Mouse (Mus musculus): ENCODE measurements around the gene Sh3bgrl3. TPM values are rescaled to one million over a fixed set of nuclear protein-coding genes. Genes with fewer than 3 reads are reported as not detected.

Gene Sh3bgrl3
- total and polyA plus RNA-seq, 2 experiments: 6.0 to 45.0 TPM

DNA sequence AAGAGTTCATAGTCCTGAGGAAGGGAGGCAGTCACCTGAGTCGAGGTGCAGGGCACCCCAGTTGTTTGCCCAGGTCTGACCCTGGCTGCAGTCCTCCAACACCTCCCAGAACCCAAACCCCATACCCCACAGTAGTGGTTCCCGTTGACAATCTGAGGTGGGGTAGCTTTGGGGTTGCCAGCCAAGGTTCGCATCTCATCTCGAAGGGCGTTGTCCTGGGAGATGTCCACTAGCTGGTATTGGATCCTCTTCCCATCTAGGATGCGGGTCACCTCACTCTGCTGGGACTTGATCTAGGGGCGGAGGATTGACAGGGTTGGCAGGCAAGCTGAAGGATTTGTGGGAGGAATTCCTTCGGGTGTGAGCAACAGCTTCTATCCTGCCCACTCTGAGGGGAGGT lies 796 bp downstream of the Sh3bgrl3 start:
- H3K9ac ChIP-seq (ENCODE audit: low read depth, low read length): peak overlapping the region; percentile 81
- H3K27me3 ChIP-seq (ENCODE audit: control insufficient read depth, insufficient read depth, low read length): no peaks in the 10 kb centered on the region
- H3K36me3 ChIP-seq (ENCODE audit: control insufficient read depth, insufficient read depth, low read length): peaks cover 14% of the 10 kb centered on the region
- H3K4me1 ChIP-seq (ENCODE audit: control insufficient read depth, insufficient read depth, low read length): peaks cover 3% of the 10 kb centered on the region; the same call in 1 of the 2 replicates
- no peaks in the 10 kb centered on the region for H3K79me2 ChIP-seq (ENCODE audit: control insufficient read depth, insufficient read depth, low read length)
- H3K27ac ChIP-seq (replicated peaks; ENCODE audit: insufficient read depth, low read depth, low read length): no peak overlapping the region
- WGBS: 68% methylated on average over 8 of the region's 8 CpGs
- DNase-seq (ENCODE audit: extremely low read depth, low read depth, low spot score): no peak
- TF ChIP-seq POLR2A (IDR thresholded peaks at IDR 0.05; ENCODE audit: extremely low read depth, insufficient read depth, low read length) (no peak), CTCF (IDR thresholded peaks at IDR 0.05; ENCODE audit: low read depth, low read length) (no peak)
- peak overlapping the region; percentile 79; the same call in 1 of the 2 replicates for H3K4me3 ChIP-seq (ENCODE audit: insufficient read depth, low read depth, low read length)

DNA sequence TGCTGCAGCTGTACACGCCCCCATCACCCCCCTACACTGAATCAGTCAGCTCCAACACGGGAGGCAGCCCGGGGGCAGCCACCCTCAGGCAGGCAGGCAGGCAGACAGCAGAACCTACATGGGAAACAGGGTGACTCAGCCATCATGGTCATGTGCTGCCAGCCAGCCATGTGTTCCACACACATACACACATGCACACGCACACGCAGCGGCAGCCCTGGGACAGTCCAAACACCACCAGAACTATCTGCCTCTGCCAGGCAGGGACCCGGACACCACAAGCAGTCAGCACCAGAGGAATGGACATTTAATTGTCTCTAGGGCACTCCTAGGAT lies 1.5 kb downstream of the Sh3bgrl3 start:
- no peak overlapping the region for H3K4me3 ChIP-seq (ENCODE audit: insufficient read depth, low read depth, low read length)
- 94% methylated on average over 7 of the region's 7 CpGs for WGBS
- peaks cover 3% of the 10 kb centered on the region; the same call in 1 of the 2 replicates for H3K4me1 ChIP-seq (ENCODE audit: control insufficient read depth, insufficient read depth, low read length)
- DNase-seq (ENCODE audit: extremely low read depth, low read depth, low spot score): no peak
- H3K9ac ChIP-seq (ENCODE audit: low read depth, low read length): no peak overlapping the region
- no peak for TF ChIP-seq CTCF (IDR thresholded peaks at IDR 0.05; ENCODE audit: low read depth, low read length)
- no peak for TF ChIP-seq POLR2A (IDR thresholded peaks at IDR 0.05; ENCODE audit: extremely low read depth, insufficient read depth, low read length)
- no peaks in the 10 kb centered on the region for H3K79me2 ChIP-seq (ENCODE audit: control insufficient read depth, insufficient read depth, low read length)
- H3K36me3 ChIP-seq (ENCODE audit: control insufficient read depth, insufficient read depth, low read length): peaks cover 12% of the 10 kb centered on the region
- no peaks in the 10 kb centered on the region for H3K27me3 ChIP-seq (ENCODE audit: control insufficient read depth, insufficient read depth, low read length)
- no peak overlapping the region for H3K27ac ChIP-seq (replicated peaks; ENCODE audit: insufficient read depth, low read depth, low read length)

DNA sequence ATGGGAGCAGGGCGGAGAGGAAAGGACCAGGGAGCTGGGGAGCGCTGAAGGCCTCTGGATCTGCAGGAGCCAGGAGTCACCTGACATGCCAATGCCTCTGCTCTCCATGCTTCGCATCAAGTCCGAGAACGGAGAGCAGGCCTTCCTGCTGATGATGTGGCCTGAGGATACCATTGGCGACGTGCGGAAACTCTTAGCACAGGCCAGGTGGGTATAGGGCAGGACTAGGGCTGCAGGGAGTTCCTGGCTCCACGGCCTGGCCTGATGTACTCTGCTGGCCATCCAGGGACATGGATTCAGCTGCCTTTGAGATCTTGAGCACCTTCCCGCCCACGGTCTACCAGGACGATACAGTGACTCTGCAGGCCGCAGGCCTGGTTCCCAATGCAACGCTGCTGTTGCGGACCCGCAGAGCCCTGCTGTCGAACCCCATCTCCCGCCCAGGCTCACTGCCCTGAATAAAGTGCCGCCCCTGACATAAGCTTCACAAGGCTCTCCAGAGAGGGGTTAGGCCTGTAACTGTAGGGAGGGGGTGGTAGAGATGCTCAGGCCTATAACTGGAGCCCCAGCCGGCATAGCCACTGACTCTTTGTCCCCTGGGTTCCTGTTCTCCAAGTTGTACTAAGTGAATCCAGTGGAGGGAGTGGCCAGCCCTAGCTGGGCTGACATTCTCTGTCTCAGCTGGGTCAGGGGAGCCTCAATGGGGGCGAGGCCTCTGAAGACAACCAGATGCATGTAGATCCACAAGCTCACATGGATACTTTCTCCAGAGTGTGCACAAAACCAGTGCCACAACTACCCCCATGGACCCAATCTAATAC lies 2.1 kb downstream of the Sh3bgrl3 start:
- H3K27me3 ChIP-seq (ENCODE audit: control insufficient read depth, insufficient read depth, low read length): no peaks in the 10 kb centered on the region
- no peak for DNase-seq (ENCODE audit: extremely low read depth, low read depth, low spot score)
- H3K9ac ChIP-seq (ENCODE audit: low read depth, low read length): no peak overlapping the region
- TF ChIP-seq POLR2A (IDR thresholded peaks at IDR 0.05; ENCODE audit: extremely low read depth, insufficient read depth, low read length) (no peak), CTCF (IDR thresholded peaks at IDR 0.05; ENCODE audit: low read depth, low read length) (no peak)
- 93% methylated on average over 21 of the region's 21 CpGs for WGBS
- H3K27ac ChIP-seq (replicated peaks; ENCODE audit: insufficient read depth, low read depth, low read length): no peak overlapping the region
- peaks cover 10% of the 10 kb centered on the region for H3K36me3 ChIP-seq (ENCODE audit: control insufficient read depth, insufficient read depth, low read length)
- H3K4me1 ChIP-seq (ENCODE audit: control insufficient read depth, insufficient read depth, low read length): peaks cover 3% of the 10 kb centered on the region; the same call in 1 of the 2 replicates
- no peaks in the 10 kb centered on the region for H3K79me2 ChIP-seq (ENCODE audit: control insufficient read depth, insufficient read depth, low read length)
- H3K4me3 ChIP-seq (ENCODE audit: insufficient read depth, low read depth, low read length): no peak overlapping the region

DNA sequence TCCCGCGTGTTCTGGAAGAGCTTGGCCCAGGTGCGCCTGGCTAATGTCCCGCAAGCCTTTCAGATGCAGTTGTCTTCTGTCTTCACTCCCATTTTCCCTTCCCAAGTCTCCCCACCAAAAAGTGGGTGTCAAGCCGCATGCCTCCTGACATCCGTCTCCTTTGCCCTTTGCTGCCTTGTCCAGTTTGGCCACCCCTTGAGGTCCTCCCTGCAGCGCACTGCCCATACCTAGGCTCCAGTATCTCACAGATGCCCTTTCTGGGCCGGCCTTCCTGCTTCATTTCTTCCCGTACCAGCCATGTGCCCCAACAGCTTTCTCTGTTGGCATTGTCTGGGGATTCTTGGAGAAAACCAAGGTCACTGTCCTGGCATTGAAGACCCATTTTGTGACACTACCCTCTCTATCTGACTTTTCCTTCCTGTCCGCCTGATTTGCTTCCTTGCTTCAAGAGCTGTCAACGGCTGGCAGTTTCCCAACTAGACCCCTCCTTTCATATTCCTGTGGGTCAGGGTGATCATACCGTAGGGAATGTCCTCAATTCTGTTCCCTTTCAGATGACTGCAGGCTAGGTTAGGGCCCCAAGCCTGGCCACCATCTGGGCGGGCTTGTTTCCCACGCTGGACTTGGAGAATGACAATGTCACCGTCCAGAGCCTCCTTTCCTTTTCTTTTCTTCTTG lies 3.1 kb downstream of the Sh3bgrl3 start:
- H3K4me3 ChIP-seq (ENCODE audit: insufficient read depth, low read depth, low read length): no peak overlapping the region
- TF ChIP-seq CTCF (IDR thresholded peaks at IDR 0.05; ENCODE audit: low read depth, low read length): no peak
- TF ChIP-seq POLR2A (IDR thresholded peaks at IDR 0.05; ENCODE audit: extremely low read depth, insufficient read depth, low read length): no peak
- H3K4me1 ChIP-seq (ENCODE audit: control insufficient read depth, insufficient read depth, low read length): peaks cover 3% of the 10 kb centered on the region; the same call in 1 of the 2 replicates
- peaks cover 7% of the 10 kb centered on the region for H3K36me3 ChIP-seq (ENCODE audit: control insufficient read depth, insufficient read depth, low read length)
- no peak overlapping the region for H3K27ac ChIP-seq (replicated peaks; ENCODE audit: insufficient read depth, low read depth, low read length)
- WGBS: 86% methylated on average over 15 of the region's 15 CpGs
- H3K9ac ChIP-seq (ENCODE audit: low read depth, low read length): no peak overlapping the region
- no peaks in the 10 kb centered on the region for H3K27me3 ChIP-seq (ENCODE audit: control insufficient read depth, insufficient read depth, low read length)
- H3K79me2 ChIP-seq (ENCODE audit: control insufficient read depth, insufficient read depth, low read length): no peaks in the 10 kb centered on the region
- DNase-seq (ENCODE audit: extremely low read depth, low read depth, low spot score): no peak

DNA sequence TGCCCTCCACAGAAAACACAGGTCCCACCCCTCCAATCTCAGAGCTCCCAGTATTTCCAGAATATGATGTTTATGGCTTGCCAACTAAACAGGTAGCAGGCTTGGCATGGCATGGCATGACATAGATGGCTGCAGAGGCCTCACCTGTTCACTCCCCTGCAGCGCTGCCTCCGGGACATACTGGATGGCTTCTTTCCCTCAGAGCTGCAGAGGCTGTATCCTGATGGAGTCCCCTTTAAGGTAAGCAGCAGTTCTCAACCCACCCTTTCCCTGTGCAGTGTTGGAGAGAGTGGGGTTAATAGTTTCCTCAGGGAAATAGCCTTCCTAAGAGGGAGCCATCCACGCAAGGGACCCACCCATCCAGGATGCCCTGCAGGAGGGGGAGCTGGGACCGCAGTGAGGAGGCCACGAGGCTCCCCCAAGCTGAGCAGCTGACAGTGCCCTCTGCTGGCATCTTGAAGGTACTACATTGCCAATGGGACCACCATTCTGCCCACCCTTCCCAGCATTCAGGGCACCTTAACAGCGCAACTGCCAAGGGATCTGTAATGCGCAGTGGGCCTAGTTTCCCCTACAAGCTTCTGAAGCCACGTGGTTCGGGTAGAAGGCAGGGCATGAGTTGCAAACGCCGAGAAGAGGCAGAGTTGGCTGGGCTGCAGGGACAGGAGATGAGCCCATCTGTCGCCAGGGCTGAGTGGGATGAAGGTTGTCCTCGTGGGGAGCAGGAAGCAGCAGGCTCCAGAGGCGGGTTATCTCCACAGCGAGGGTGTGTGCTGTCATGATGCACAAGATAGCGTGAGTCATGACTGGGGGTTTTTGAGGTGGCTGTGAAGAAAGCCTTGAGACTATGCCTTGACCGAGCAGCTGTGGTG lies 4.7 kb downstream of the Sh3bgrl3 start:
- H3K4me1 ChIP-seq (ENCODE audit: control insufficient read depth, insufficient read depth, low read length): no peaks in the 10 kb centered on the region
- DNase-seq (ENCODE audit: extremely low read depth, low read depth, low spot score): no peak

More for the DNA sequence above, 4.7 kb downstream of the Sh3bgrl3 start:
- TF ChIP-seq POLR2A (IDR thresholded peaks at IDR 0.05; ENCODE audit: extremely low read depth, insufficient read depth, low read length) (no peak), CTCF (IDR thresholded peaks at IDR 0.05; ENCODE audit: low read depth, low read length) (peak; percentile 97)
- Histone ChIP-seq H3K79me2 (ENCODE audit: control insufficient read depth, insufficient read depth, low read length) (no peaks in the 10 kb centered on the region), H3K36me3 (ENCODE audit: control insufficient read depth, insufficient read depth, low read length) (no peaks in the 10 kb centered on the region), H3K27ac (replicated peaks; ENCODE audit: insufficient read depth, low read depth, low read length) (no peak overlapping the region), H3K4me3 (ENCODE audit: insufficient read depth, low read depth, low read length) (no peak overlapping the region), H3K9ac (ENCODE audit: low read depth, low read length) (no peak overlapping the region), H3K27me3 (ENCODE audit: control insufficient read depth, insufficient read depth, low read length) (no peaks in the 10 kb centered on the region)
- 27% methylated on average over 17 of the region's 17 CpGs for WGBS
